Mouse (Mus musculus): ENCODE measurements around the gene Fam78a. TPM values are rescaled to one million over a fixed set of nuclear protein-coding genes. Genes with fewer than 3 reads are reported as not detected.

The Fam78a gene
- polyA plus RNA-seq, 1 experiment from 2014 or later = 0.36 TPM

DNA sequence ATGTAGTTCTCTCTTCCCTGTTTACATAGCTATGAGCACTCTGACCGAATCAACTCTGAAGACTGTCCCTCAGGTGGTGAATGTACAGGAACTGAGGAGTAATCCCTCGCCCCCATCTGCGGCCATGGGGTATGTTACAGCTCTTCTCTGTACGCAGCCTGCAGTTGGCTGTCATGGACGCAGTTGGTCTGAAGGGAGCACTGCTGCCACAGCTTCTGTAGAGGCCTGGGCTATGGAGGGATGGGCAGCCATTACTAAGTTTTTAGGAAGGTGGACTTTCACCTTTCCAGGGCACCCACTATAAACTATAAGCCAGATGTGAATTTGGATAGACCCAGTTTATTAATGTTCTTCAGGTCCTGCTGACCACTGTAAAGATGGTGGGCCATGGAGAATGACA is 64.4 kb downstream of the Fam78a start:
- Histone ChIP-seq H3K9me3 (replicated peaks) (no peaks in the 10 kb centered on the region), H3K36me3 (ENCODE audit: poor library complexity, severe bottlenecking) (peaks cover 97% of the 10 kb centered on the region), H3K27me3 (no peaks in the 10 kb centered on the region), H3K27ac (no peak overlapping the region), H3K9ac (no peak overlapping the region), H3K4me1 (no peaks in the 10 kb centered on the region), H3K4me3 (no peak overlapping the region), H3K4me2 (no peak overlapping the region)
- no peak for ATAC-seq
- WGBS = 98% methylated on average over 5 of the region's 5 CpGs

- H3K9me3 ChIP-seq (replicated peaks) = no peaks in the 10 kb centered on the region
- H3K4me3 ChIP-seq = no peak overlapping the region
- no peak overlapping the region for H3K27ac ChIP-seq
- H3K4me2 ChIP-seq = no peak overlapping the region
- H3K36me3 ChIP-seq (ENCODE audit: poor library complexity, severe bottlenecking) = peaks cover 98% of the 10 kb centered on the region
- WGBS = 93% methylated on average over 4 of the region's 4 CpGs
- H3K27me3 ChIP-seq = no peaks in the 10 kb centered on the region
- no peak overlapping the region for H3K9ac ChIP-seq
- no peak for ATAC-seq
- H3K4me1 ChIP-seq = no peaks in the 10 kb centered on the region
These were observed 65.0 kb downstream of the Fam78a start for GRCm38 (mm10) chr2:32019704-32020103.

DNA sequence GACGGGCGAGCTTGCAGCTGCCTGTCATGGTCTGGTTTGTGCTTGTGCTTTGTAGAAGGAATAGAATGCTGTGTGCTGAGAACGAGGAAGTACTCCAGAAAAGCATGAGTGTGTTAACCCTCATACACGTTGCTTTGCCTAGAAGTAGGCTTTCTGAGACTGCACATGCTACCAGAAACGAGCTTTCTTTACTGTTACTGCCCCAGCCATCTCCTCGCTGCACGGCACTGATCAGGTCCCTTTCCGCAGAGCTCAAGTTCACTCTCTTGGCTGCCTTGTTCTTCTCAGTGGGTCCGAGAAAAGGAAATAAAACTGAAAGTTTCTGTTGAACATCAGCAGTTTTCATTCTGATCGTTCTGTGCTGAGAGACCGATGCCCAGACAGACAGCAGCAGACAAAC is 75.9 kb downstream of the Fam78a start:
- Histone ChIP-seq H3K36me3 (ENCODE audit: poor library complexity, severe bottlenecking) (peaks cover 92% of the 10 kb centered on the region), H3K27me3 (no peaks in the 10 kb centered on the region), H3K9ac (no peak overlapping the region), H3K4me1 (no peaks in the 10 kb centered on the region), H3K4me2 (no peak overlapping the region), H3K9me3 (replicated peaks) (no peaks in the 10 kb centered on the region), H3K4me3 (no peak overlapping the region), H3K27ac (no peak overlapping the region)
- no peak for ATAC-seq
- WGBS = 95% methylated on average over 11 of the region's 11 CpGs

DNA sequence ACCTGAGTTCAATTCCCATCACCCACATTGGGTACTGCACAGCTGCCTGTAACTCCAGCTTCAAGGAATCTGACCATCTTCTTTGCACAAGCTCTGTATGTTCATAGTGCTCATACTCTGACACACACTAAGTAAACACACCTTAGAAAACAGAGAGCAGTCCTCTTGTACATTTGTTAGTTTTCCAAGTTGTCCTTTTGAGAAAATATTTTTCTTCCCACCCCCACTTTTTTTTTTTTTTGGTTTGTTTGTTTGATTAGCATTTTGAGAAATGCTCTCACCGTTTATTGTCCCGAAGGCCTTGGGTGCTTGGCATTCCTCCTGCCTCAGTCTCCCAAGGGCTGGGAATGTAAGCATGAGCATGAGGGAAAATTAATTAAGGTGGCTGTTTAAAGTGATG is 76.3 kb downstream of the Fam78a start:
- Histone ChIP-seq H3K9me3 (replicated peaks) (no peaks in the 10 kb centered on the region), H3K4me2 (no peak overlapping the region), H3K36me3 (ENCODE audit: poor library complexity, severe bottlenecking) (peaks cover 92% of the 10 kb centered on the region), H3K9ac (no peak overlapping the region), H3K4me1 (no peaks in the 10 kb centered on the region), H3K4me3 (no peak overlapping the region), H3K27ac (no peak overlapping the region), H3K27me3 (no peaks in the 10 kb centered on the region)
- WGBS = 95% methylated on average over 2 of the region's 2 CpGs
- ATAC-seq = no peak

Small RNA genes within 50 kb of the gene (microRNA-seq; reads per million reads assigned to microRNA genes)
- 0.80 reads per million for gene Mir7674

Other genes with a start within 250 kb of the Fam78a start
- 1.2 and 1.5 TPM in 2 replicates for gene Fibcd1, start 238.9 kb downstream of the Fam78a start, polyA plus RNA-seq (2015; fragmentation: Nextera tagmentation; extraction: Ambion mirVana)
- 3.2 and 3.3 TPM in 2 replicates for gene Lamc3, start 197.6 kb downstream of the Fam78a start, polyA plus RNA-seq (2015; fragmentation: Nextera tagmentation; extraction: Ambion mirVana)
- 68.7 and 74.8 TPM in 2 replicates for gene Aif1l, start 134.7 kb downstream of the Fam78a start, polyA plus RNA-seq (2015; fragmentation: Nextera tagmentation; extraction: Ambion mirVana)
- gene Nup214, start 110.4 kb downstream of the Fam78a start, polyA plus RNA-seq (2015; fragmentation: Nextera tagmentation; extraction: Ambion mirVana) = 101 and 103 TPM in 2 replicates
- 10.3 and 11.9 TPM in 2 replicates for gene Plpp7, start 10.7 kb upstream of the Fam78a start, polyA plus RNA-seq (2015; fragmentation: Nextera tagmentation; extraction: Ambion mirVana)
- gene Prrc2b, start 66.2 kb upstream of the Fam78a start, polyA plus RNA-seq (2015; fragmentation: Nextera tagmentation; extraction: Ambion mirVana) = 53.0 and 57.4 TPM in 2 replicates
- 23.7 and 27.0 TPM in 2 replicates for gene Pomt1, start 151.7 kb upstream of the Fam78a start, polyA plus RNA-seq (2015; fragmentation: Nextera tagmentation; extraction: Ambion mirVana)
- 76.9 and 89.3 TPM in 2 replicates for gene Uck1, start 175.3 kb upstream of the Fam78a start, polyA plus RNA-seq (2015; fragmentation: Nextera tagmentation; extraction: Ambion mirVana)
- gene Golga2, start 202.5 kb upstream of the Fam78a start, polyA plus RNA-seq (2015; fragmentation: Nextera tagmentation; extraction: Ambion mirVana) = 20.5 and 23.4 TPM in 2 replicates
- gene Swi5, start 203.2 kb upstream of the Fam78a start, polyA plus RNA-seq (2015; fragmentation: Nextera tagmentation; extraction: Ambion mirVana) = 466 and 470 TPM in 2 replicates

Measured in forebrain, embryonic 13.5 days (tissue).